Mouse (Mus musculus) limb, embryonic 15.5 days (tissue): ENCODE data around the gene Hadh. TPM values are rescaled to one million over a fixed set of nuclear protein-coding genes. Genes with fewer than 3 reads are reported as not detected.
A peak's percentile ranks its signal among the peaks of the same experiment; 100 is the strongest.

Experiments used
- ATAC-seq: fragments of 200-750 bp; cut with Nextera tagmentation; 2 replicates; pipeline ENCODE4 v1.8.0; 2017; ENCODE audit warnings: low read depth, moderate TSS enrichment; ENCODE audit not compliant: insufficient number of reproducible peaks, low FRiP score, low TSS enrichment
- H3K27ac ChIP-seq: fragments of 300-500 bp; sonication (generic); 2 replicates; pipeline ENCODE4 v1.5.1; 2015; ENCODE audit warnings: moderate library complexity, mild to moderate bottlenecking, inconsistent platforms
- H3K27me3 ChIP-seq: fragments of 300-500 bp; sonication (generic); 2 replicates; pipeline ENCODE4 v1.6.1; 2015; ENCODE audit warnings: inconsistent platforms
- H3K36me3 ChIP-seq: fragments of 300-500 bp; sonication (generic); 2 replicates; pipeline ENCODE4 v1.6.1; 2015; ENCODE audit warnings: inconsistent platforms
- H3K4me1 ChIP-seq: fragments of 300-500 bp; sonication (generic); 2 replicates; pipeline ENCODE4 v1.6.1; 2015; ENCODE audit warnings: inconsistent platforms
- H3K4me2 ChIP-seq: fragments of 300-500 bp; sonication (generic); 2 replicates; pipeline ENCODE4 v1.6.1; 2015; ENCODE audit warnings: mild to moderate bottlenecking, inconsistent platforms
- H3K4me3 ChIP-seq: fragments of 300-500 bp; sonication (generic); 2 replicates; pipeline ENCODE4 v1.5.1; 2015; ENCODE audit warnings: mild to moderate bottlenecking, inconsistent platforms
- H3K9ac ChIP-seq: fragments of 300-500 bp; sonication (generic); 2 replicates; pipeline ENCODE4 v1.6.1; 2015; ENCODE audit warnings: inconsistent platforms
- H3K9me3 ChIP-seq: fragments of 300-500 bp; sonication (generic); 2 replicates; pipeline ENCODE4 v1.6.1; 2016; ENCODE audit warnings: inconsistent platforms
- WGBS: fragments of 180-500 bp; shearing (Covaris S2); methylation state at CpG from one replicate; pipeline ENCODE4 v1.1.7; 2015; 5-methylcytosine and 5-hydroxymethylcytosine counted together
- polyA plus RNA-seq: library from polyadenylated mRNA; unstranded; fragments of >200 nt; fragmentation: Nextera tagmentation; extraction: Ambion mirVana; gene quantifications from 2 replicates; pipeline ENCODE4 v1.2.1, GENCODE M21; 2015

Gene Hadh
- polyA plus RNA-seq, 1 experiment from 2014 or later = 113 TPM

DNA sequence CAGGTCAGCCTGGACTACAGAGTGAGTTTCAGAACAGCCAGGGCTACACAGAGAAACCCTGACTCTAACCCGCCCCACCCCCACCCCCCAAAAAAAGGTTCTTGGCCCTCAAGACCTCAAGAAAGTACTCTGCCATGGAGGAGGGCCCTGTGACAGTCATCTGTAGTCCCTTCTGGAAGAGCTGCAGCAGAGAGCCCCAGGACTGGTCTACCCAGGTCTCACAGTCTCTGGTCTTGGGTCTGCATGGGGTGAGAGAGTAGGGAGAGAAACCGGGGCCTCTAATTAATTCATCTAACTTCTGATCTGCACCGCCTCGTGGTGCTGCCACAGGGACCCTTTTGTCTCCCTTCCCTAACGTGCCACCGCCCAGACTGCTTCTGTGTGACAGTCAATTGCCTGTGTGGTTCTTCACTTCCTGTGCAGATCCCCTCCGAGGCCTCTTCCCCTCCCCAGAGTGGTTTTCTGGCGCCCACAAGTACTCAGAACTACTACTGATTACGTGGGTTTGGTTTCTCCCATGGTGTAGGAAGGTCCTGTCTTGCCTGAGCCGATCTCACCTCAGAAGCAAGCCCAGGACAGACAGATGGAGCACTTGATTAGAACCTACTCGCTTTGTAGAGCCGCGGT is 63.5 kb downstream of the Hadh start:
- no peak overlapping the region for H3K27ac ChIP-seq
- H3K4me1 ChIP-seq = peaks cover 16% of the 10 kb centered on the region
- H3K4me3 ChIP-seq = no peak overlapping the region
- 79% methylated on average over 13 of the region's 13 CpGs for WGBS
- ATAC-seq = 0 out of 2 replicates have a peak, but pooled peaks have one; percentile 40
- H3K9me3 ChIP-seq = no peaks in the 10 kb centered on the region
- no peak overlapping the region for H3K4me2 ChIP-seq
- no peak overlapping the region for H3K9ac ChIP-seq
- no peaks in the 10 kb centered on the region for H3K27me3 ChIP-seq
- H3K36me3 ChIP-seq = no peaks in the 10 kb centered on the region

DNA sequence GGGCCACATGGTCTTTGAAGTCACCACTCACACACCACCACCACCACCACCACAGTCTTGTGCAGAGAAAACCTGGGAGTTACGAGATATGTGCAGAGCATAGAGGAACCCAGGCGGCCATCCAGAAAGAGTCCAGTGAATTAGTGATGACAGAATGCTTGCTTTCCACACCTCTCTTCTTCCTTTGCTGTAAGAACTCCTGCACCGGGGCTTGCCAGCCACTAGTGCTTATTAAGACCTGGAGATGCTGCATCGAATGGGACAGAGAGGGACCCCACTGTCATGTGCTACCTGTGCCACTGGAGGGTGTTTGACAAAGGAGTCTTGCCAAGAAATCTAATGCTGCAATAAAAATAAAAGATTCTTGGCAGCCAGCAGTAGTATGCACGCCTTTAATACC is 64.1 kb downstream of the Hadh start:
- H3K9me3 ChIP-seq = no peaks in the 10 kb centered on the region
- H3K4me3 ChIP-seq = no peak overlapping the region
- no peak overlapping the region for H3K9ac ChIP-seq
- H3K4me2 ChIP-seq = no peak overlapping the region
- H3K27me3 ChIP-seq = no peaks in the 10 kb centered on the region
- ATAC-seq = no peak
- H3K4me1 ChIP-seq = peaks cover 13% of the 10 kb centered on the region
- no peak overlapping the region for H3K27ac ChIP-seq
- no peaks in the 10 kb centered on the region for H3K36me3 ChIP-seq
- WGBS = 67% methylated on average over 5 of the region's 5 CpGs

DNA sequence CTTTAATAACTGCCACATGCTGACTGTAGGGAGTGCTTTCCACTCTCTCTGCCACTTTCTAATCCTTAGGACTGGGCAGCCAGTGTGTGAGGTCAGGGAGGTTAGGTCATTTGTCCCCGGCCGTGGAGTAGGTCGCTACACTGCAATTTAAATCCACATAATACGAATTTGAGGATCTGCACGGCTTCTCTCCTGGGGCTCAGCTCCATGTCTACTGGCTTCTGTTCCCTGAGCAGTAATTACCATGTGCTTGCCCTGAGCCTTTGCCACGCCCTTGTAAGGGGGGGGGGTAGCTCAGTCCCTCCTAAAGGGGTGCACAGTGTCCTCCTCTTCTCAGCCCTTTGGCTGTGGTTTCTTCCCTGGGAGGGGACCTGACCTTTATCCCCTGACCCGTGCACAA is 69.6 kb downstream of the Hadh start:
- no peaks in the 10 kb centered on the region for H3K27me3 ChIP-seq
- no peak overlapping the region for H3K9ac ChIP-seq
- H3K4me2 ChIP-seq = no peak overlapping the region
- peaks cover 9% of the 10 kb centered on the region for H3K4me1 ChIP-seq
- H3K9me3 ChIP-seq = no peaks in the 10 kb centered on the region
- no peak overlapping the region for H3K4me3 ChIP-seq
- ATAC-seq = no peak
- 28% methylated on average over 7 of the region's 7 CpGs for WGBS
- no peak overlapping the region for H3K27ac ChIP-seq
- H3K36me3 ChIP-seq = no peaks in the 10 kb centered on the region

DNA sequence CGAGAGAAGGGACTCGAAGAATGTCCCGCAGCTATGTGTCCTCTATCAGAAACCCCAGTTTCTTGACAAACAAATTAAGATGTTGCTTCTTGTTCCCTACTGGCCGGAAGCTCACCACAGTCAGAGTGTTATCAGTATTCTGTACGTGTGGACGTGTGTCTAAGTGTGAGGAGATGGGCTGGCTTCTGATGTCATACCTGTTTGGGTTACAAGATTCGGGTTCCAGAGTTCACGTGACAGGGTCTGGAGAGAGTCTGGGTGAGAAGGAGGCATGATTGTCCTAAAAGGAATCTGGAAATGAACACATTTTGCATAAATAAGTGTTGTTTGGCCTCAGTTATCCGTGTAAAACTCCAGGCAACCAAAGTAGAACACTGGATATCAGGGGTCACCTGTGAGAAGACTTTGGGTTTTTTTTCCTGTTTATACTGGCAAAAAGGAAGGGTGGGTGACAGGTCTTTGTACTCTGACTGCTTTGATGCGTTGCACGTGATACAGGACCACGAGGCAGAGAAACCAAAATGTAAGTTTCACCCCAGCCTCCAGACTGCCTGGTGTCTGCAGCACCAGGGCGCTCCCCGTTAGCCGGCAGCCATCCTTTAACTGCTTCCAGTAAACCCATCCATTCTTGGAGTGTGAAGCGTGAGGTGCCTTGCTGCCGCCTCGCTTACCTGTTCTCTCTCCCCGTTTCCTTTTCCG is 72.2 kb downstream of the Hadh start:
- Histone ChIP-seq H3K4me3 (no peak overlapping the region), H3K36me3 (no peaks in the 10 kb centered on the region), H3K9ac (no peak overlapping the region), H3K4me2 (no peak overlapping the region), H3K9me3 (no peaks in the 10 kb centered on the region), H3K4me1 (peaks cover 14% of the 10 kb centered on the region), H3K27me3 (no peaks in the 10 kb centered on the region), H3K27ac (no peak overlapping the region)
- ATAC-seq = no peak
- WGBS = 72% methylated on average over 20 of the region's 20 CpGs

DNA sequence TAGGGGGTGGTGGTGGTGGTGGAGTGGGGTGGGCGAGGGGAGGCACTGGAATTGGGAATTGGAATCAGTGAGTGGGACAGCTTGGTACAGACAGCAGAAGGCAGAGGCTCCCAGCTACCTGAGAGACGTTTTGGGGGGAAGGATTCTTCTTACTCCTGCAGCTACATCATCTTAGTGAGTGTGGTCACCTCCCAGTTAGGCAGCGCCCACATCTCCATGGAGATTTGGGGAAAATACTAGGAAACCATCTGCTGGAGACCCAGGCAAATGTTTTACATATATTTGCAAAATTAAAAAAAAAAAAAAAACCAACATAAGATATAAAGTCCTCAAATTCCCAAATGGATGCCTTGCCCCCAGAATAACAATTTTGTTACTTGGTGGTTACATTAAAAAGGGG is 72.9 kb downstream of the Hadh start:
- Histone ChIP-seq H3K9ac (no peak overlapping the region), H3K4me2 (no peak overlapping the region), H3K9me3 (no peaks in the 10 kb centered on the region), H3K27ac (no peak overlapping the region), H3K4me1 (peaks cover 14% of the 10 kb centered on the region), H3K27me3 (no peaks in the 10 kb centered on the region), H3K4me3 (no peak overlapping the region), H3K36me3 (peaks cover 3% of the 10 kb centered on the region; the same call in 1 of the 2 replicates)
- no peak for ATAC-seq
- WGBS = 73% methylated on average over 3 of the region's 3 CpGs

DNA sequence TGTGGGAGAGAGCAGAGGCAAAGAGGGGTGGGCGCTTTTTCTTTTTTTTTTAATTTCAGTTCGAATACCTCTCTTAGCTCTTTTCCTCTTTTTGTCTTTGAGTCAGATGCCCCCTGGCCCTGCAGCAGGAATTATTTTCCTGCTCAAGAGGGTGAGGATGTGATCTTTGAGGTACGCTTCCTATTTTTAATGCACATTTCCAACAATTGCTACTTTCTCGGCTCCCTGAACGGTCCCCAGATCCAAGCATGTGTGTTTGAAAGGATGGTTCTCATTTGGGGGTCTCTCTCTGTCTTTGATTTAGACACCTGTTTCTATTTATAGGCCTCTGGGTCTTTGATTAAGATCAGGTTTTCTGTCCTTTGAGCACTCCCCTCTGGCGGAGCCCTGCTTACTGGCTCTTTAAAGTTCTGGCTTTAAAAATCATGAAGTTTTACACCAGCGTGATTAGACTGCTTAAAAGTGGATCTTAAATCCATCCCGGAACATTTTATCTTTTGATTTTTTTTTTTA is 75.3 kb downstream of the Hadh start:
- no peak overlapping the region for H3K4me3 ChIP-seq
- peaks cover 3% of the 10 kb centered on the region; the same call in 1 of the 2 replicates for H3K36me3 ChIP-seq
- no peak for ATAC-seq
- no peak overlapping the region for H3K4me2 ChIP-seq
- H3K27ac ChIP-seq = no peak overlapping the region
- H3K9me3 ChIP-seq = no peaks in the 10 kb centered on the region
- no peaks in the 10 kb centered on the region for H3K27me3 ChIP-seq
- peaks cover 5% of the 10 kb centered on the region; the same call in 1 of the 2 replicates for H3K4me1 ChIP-seq
- H3K9ac ChIP-seq = no peak overlapping the region
- 46% methylated on average over 8 of the region's 8 CpGs for WGBS

DNA sequence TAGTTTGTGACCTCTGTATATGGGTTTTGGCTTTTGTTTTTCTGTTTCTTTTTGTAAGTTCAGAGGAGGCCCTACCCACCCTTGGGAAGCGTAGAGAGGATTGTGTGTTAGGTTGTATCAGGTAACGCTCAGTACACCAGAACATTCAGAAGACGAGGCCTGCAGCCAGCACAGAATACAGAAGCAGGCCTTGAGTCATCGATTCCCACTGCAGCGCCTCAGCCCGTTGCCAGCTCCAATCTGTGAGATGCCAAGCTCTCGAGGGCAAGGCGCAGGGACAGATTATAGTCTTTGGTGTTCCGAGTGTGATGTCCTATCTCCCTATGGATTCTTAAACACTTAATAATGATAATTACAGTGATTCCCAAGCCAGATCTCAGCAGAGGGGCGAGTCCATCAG is 75.9 kb downstream of the Hadh start:
- ATAC-seq = no peak

DNA sequence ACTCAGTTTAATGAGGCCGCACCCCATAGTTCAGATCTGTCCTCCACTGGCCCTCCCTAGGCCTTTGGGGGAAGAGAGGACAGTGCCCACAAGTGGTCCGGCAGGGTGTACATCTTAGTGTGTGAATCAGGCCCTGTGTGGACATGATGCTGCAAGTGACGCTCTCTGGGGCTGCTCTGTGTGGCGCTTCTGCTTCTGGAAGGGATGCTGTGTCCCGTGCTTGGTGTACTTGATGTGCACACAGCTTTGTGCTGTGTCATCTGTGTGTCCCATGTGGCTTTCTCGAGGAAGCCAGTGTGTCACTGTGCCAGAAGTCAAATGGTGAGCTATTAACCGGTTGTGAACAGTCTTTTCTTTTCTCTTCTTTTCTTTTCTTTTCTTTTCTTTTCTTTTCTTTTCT is 80.4 kb downstream of the Hadh start:
- WGBS = 78% methylated on average over 7 of the region's 7 CpGs
- Histone ChIP-seq H3K4me1 (peaks cover 4% of the 10 kb centered on the region; the same call in 1 of the 2 replicates), H3K36me3 (peaks cover 6% of the 10 kb centered on the region; the same call in 1 of the 2 replicates), H3K9me3 (no peaks in the 10 kb centered on the region), H3K4me3 (no peak overlapping the region), H3K27me3 (no peaks in the 10 kb centered on the region), H3K27ac (no peak overlapping the region), H3K4me2 (no peak overlapping the region), H3K9ac (no peak overlapping the region)
- no peak for ATAC-seq

More for the DNA sequence above, 75.9 kb downstream of the Hadh start:
- Histone ChIP-seq H3K27ac (no peak overlapping the region), H3K27me3 (no peaks in the 10 kb centered on the region), H3K4me1 (peaks cover 5% of the 10 kb centered on the region; the same call in 1 of the 2 replicates), H3K36me3 (peaks cover 3% of the 10 kb centered on the region; the same call in 1 of the 2 replicates), H3K4me3 (no peak overlapping the region), H3K9ac (no peak overlapping the region), H3K9me3 (no peaks in the 10 kb centered on the region), H3K4me2 (no peak overlapping the region)
- WGBS = 39% methylated on average over 10 of the region's 10 CpGs

DNA sequence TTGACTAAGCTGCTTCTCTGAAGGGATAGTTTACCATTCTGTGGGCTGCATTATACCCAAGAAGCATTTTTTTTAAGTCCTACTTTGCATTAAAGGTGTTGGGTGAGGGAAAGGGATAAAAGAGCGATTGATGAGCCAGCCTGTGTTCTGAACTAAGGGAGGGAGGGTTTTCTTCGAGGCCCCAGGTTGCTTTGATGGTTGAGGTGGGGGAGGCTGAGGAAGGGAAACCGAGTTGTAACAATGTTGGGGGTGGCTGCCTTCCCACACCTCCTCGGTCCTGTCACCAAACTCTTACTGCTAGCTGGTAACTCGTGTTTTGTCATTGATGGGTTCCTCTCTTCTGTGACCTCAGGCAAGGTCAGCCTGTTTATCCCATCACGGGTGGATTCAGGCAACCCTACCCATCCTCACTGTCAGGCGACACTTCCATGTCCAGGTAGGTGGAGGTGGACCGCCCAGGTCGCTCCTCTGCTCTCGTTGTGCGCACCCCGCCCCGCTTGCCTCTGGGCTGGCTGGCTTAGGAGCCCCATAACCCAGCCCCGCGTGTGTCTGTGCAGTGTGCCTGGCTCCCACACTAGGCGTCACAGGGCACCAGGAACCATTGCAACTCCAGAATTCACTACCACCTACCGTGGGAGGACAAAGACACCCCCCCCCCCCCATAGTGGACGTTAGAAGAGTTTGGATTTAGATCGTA is 81.1 kb downstream of the Hadh start:
- no peak overlapping the region for H3K27ac ChIP-seq
- no peak overlapping the region for H3K4me3 ChIP-seq
- H3K4me1 ChIP-seq = no peaks in the 10 kb centered on the region
- no peak overlapping the region for H3K9ac ChIP-seq
- H3K4me2 ChIP-seq = no peak overlapping the region
- H3K36me3 ChIP-seq = peaks cover 9% of the 10 kb centered on the region; the same call in 1 of the 2 replicates
- no peaks in the 10 kb centered on the region for H3K9me3 ChIP-seq
- WGBS = 82% methylated on average over 19 of the region's 19 CpGs
- no peaks in the 10 kb centered on the region for H3K27me3 ChIP-seq
- ATAC-seq = no peak

DNA sequence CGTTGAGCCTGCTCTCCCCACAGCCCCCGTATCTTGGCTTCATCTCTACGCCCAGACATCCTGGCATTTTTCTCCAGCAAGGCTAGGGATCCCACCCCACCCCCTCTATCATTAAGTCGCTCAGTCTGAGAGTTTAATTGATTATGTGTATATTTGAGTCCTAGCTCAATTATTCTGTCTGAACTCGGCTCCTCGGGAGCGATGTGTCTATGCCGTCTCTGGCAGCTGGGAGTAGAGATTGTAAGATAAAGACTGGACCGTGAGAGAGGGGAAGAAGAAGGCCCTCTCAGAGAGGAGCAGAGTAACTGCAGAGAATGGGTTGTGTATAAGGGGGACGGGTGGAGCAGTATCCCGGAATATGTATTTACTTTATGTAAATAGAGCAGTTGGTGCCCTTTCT is 81.7 kb downstream of the Hadh start:
- no peak for ATAC-seq
- H3K9me3 ChIP-seq = no peaks in the 10 kb centered on the region
- peaks cover 9% of the 10 kb centered on the region; the same call in 1 of the 2 replicates for H3K36me3 ChIP-seq
- WGBS = 64% methylated on average over 11 of the region's 11 CpGs
- no peak overlapping the region for H3K4me2 ChIP-seq
- no peaks in the 10 kb centered on the region for H3K27me3 ChIP-seq
- H3K27ac ChIP-seq = no peak overlapping the region
- H3K4me3 ChIP-seq = no peak overlapping the region
- no peaks in the 10 kb centered on the region for H3K4me1 ChIP-seq
- no peak overlapping the region for H3K9ac ChIP-seq

DNA sequence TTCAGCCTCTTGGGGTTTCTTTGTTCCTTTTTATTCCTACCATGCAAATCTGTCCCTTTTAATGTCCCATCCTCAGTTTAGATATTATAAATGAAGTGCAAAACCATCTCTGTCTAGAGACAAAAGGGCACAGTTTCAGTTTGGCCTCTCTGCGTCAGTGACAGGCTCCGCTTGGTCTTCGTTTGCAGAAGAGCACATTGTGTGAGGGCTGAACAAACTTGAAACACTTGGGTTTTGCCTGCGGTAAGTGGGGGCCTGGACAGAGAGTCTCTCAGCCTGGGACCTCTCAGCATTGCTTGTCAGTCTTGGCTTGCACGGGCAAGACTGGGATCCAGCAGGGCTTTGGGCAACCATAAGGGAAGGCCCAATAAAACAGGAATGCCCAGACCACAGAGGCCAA is 85.7 kb downstream of the Hadh start:
- no peaks in the 10 kb centered on the region for H3K4me1 ChIP-seq
- no peak overlapping the region for H3K4me3 ChIP-seq
- 84% methylated on average over 5 of the region's 5 CpGs for WGBS
- H3K27ac ChIP-seq = no peak overlapping the region
- ATAC-seq = no peak
- H3K4me2 ChIP-seq = no peak overlapping the region
- H3K27me3 ChIP-seq = no peaks in the 10 kb centered on the region
- 0 out of 2 replicates have a peak, but pooled peaks cover 6% of the 10 kb centered on the region for H3K36me3 ChIP-seq
- no peak overlapping the region for H3K9ac ChIP-seq
- H3K9me3 ChIP-seq = no peaks in the 10 kb centered on the region
